Mouse (Mus musculus) macrophage (primary cell): Measurements from ENCODE around the gene Zkscan14. TPM values are rescaled to one million over a fixed set of nuclear protein-coding genes. Genes with fewer than 3 reads are reported as not detected.

Experiments used
- H3K27ac ChIP-seq: fragments of 350-480 bp; formaldehyde crosslinking; 2 replicates; pipeline ENCODE4 v1.9.0; 2021
- H3K36me3 ChIP-seq: fragments of 350-480 bp; formaldehyde crosslinking; 2 replicates; pipeline ENCODE4 v1.9.0; 2021; ENCODE audit errors: inconsistent target
- H3K4me3 ChIP-seq: fragments of 350-480 bp; formaldehyde crosslinking; 2 replicates; pipeline ENCODE4 v1.9.0; 2021; ENCODE audit errors: inconsistent target
- H3K79me2 ChIP-seq: fragments of 350-480 bp; formaldehyde crosslinking; 2 replicates; pipeline ENCODE4 v1.9.0; 2021; ENCODE audit errors: inconsistent target
- WGBS: methylation state at CpG from one replicate; pipeline ENCODE4 v1.1.7; 2026; ENCODE audit warnings: inconsistent platforms; ENCODE audit not compliant: missing documents; 5-methylcytosine and 5-hydroxymethylcytosine counted together
- polyA plus RNA-seq: library from polyadenylated mRNA; stranded (reverse); fragments of 250-400 nt; gene quantifications from 3 replicates; pipeline ENCODE4 v1.2.4, GENCODE M21; 2018; ENCODE audit warnings: inconsistent platforms

Gene Zkscan14
- polyA plus RNA-seq, 1 experiment from 2014 or later: 7.4 TPM

DNA sequence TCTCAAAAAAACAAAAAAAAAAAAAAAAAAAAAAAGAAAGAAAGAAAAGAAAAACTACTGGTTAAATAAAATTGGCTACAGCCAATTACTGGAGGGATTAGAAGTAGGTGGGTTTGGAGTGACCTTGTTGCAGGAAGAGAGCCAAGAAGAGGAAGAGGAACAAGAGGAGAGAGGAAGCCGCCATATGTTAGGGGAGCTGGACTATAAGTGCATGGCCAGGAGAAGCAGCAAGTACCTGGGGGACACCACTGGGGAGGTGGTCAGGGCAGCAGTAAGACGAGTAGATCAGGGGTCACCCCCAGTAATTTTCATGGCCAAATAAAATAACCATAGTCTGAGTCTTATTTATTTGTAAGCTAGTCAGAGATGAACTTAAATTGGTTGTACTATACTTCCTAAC is 16.4 kb downstream of the Zkscan14 start:
- 93% methylated on average over 1 of the region's 2 CpGs for WGBS
- Histone ChIP-seq H3K27ac (no peak overlapping the region), H3K4me3 (no peak overlapping the region), H3K79me2 (peaks cover 63% of the 10 kb centered on the region), H3K36me3 (peaks cover 69% of the 10 kb centered on the region)

- 73% methylated on average over 18 of the region's 18 CpGs for WGBS
- Histone ChIP-seq H3K27ac (peak overlapping the region; percentile 5), H3K79me2 (peaks cover 26% of the 10 kb centered on the region; the same call in 1 of the 2 replicates), H3K36me3 (peaks cover 69% of the 10 kb centered on the region), H3K4me3 (no peak overlapping the region)
These were observed 23.1 kb downstream of the Zkscan14 start for GRCm38 (mm10) chr5:145178461-145178980.

GRCm38 (mm10) chr5:145167306-145167661 is 34.4 kb downstream of the Zkscan14 start:
- peaks cover 15% of the 10 kb centered on the region; the same call in 1 of the 2 replicates for H3K36me3 ChIP-seq
- WGBS: 0% methylated on average over 28 of the region's 28 CpGs

DNA sequence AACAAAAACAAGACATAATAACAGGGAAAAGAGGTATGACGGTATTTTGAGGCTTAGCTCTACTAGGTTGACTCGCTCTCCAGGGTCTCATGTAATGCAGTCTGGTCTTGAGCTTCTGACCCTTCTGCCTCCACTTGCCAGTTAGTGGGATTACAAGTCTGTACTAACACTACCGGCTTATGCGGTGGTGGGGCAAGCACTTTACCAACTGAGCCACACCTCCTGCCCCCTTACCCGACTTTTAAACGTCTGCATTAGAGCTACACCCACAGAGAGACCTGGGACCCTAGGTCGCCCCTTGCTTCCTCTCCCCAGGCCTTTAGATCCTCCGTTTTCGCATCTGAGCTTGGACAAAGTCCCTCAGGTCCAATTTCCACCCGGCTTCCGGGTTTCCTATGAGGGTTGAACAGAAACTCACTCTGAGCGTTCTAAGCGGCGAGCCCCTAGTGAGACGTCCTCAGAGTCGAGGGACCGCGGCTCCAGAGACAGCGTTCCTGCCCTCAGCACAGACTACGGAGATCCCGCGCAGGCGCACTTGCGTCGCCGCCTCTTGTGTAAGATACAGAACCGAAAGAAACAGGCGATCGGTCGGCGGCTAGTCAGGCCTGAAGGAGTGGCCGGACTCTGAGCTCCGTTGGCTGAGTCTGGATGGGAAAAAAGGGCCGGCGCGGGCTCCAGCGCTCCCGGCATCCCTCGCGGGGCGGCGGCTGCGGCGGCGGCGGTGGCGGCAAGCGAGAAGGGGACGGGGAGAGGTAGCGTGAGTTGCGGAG is 34.9 kb downstream of the Zkscan14 start, which contains the start of the genes Ptcd1 and Cpsf4:
Gene Ptcd1 (minus strand): TSS at position 573 of the 770 bp plus-strand sequence.
Gene Cpsf4 (plus strand): TSS at position 678 of the 770 bp plus-strand sequence.
- Histone ChIP-seq H3K27ac (peak within 1 kb of the TSS; percentile 70), H3K4me3 (peak within 1 kb of the TSS; percentile 95), H3K36me3 (peaks cover 14% of the 10 kb centered on the region; the same call in 1 of the 2 replicates), H3K79me2 (peaks cover 79% of the 10 kb centered on the region)
- WGBS: under 1% methylated on average over 51 of the region's 51 CpGs

More at GRCm38 (mm10) chr5:145167306-145167661, 34.4 kb downstream of the Zkscan14 start:
- Histone ChIP-seq H3K79me2 (peaks cover 85% of the 10 kb centered on the region), H3K4me3 (peak overlapping the region; percentile 95), H3K27ac (peak overlapping the region; percentile 46)

GRCm38 (mm10) chr5:145165184-145165583 is 36.5 kb downstream of the Zkscan14 start:
- Histone ChIP-seq H3K4me3 (no peak overlapping the region), H3K27ac (no peak overlapping the region), H3K36me3 (peaks cover 19% of the 10 kb centered on the region; the same call in 1 of the 2 replicates), H3K79me2 (peaks cover 65% of the 10 kb centered on the region)
- 94% methylated on average over 15 of the region's 15 CpGs for WGBS

GRCm38 (mm10) chr5:145164710-145165109 is 37.0 kb downstream of the Zkscan14 start:
- Histone ChIP-seq H3K36me3 (peaks cover 24% of the 10 kb centered on the region; the same call in 1 of the 2 replicates), H3K27ac (no peak overlapping the region), H3K79me2 (peaks cover 60% of the 10 kb centered on the region), H3K4me3 (no peak overlapping the region)
- 77% methylated on average over 3 of the region's 3 CpGs for WGBS

- peaks cover 30% of the 10 kb centered on the region for H3K79me2 ChIP-seq
- WGBS: 94% methylated on average over 12 of the region's 14 CpGs
- H3K36me3 ChIP-seq: peaks cover 50% of the 10 kb centered on the region
- no peak overlapping the region for H3K4me3 ChIP-seq
- H3K27ac ChIP-seq: no peak overlapping the region
These were observed 40.3 kb downstream of the Zkscan14 start for GRCm38 (mm10) chr5:145161361-145161760.

- WGBS: 90% methylated on average over 5 of the region's 5 CpGs
- Histone ChIP-seq H3K36me3 (peaks cover 89% of the 10 kb centered on the region), H3K79me2 (no peaks in the 10 kb centered on the region), H3K4me3 (no peak overlapping the region), H3K27ac (no peak overlapping the region)
These were observed 49.0 kb downstream of the Zkscan14 start for GRCm38 (mm10) chr5:145152690-145153089.

- Histone ChIP-seq H3K36me3 (peaks cover 96% of the 10 kb centered on the region), H3K79me2 (no peaks in the 10 kb centered on the region), H3K27ac (no peak overlapping the region), H3K4me3 (no peak overlapping the region)
- WGBS: 93% methylated on average over 6 of the region's 6 CpGs
These were observed 52.4 kb downstream of the Zkscan14 start for GRCm38 (mm10) chr5:145149294-145149693.

DNA sequence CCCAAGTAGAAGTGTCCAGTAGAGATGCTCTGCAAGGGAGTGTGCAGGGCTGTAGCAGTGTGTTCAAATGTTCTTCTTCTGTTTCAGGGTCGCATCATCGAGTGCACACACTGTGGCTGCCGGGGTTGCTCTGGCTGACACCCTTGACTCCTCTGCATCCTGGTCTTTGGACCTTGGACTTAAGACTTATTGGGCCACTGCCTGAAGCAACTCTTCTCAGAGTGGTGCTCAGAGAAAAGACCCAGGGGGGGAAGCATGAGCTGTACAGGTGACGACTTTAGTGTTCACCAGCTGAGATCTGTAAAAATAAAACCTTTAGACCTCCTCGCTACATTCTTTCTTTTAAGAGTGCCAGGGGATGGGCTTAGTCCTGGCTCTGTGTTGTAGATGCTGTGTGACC is 53.9 kb downstream of the Zkscan14 start:
- peaks cover 98% of the 10 kb centered on the region for H3K36me3 ChIP-seq
- H3K4me3 ChIP-seq: no peak overlapping the region
- H3K79me2 ChIP-seq: peaks cover 12% of the 10 kb centered on the region; the same call in 1 of the 2 replicates
- WGBS: 100% methylated on average over 5 of the region's 5 CpGs
- H3K27ac ChIP-seq: no peak overlapping the region

Other genes starting within 250 kb of the Zkscan14 start
- gene Smurf1, start 236.0 kb downstream of the Zkscan14 start, polyA plus RNA-seq: 11.3 to 16.6 TPM (median 16.6 TPM) in 3 replicates
- gene Gm4871, start 169.1 kb downstream of the Zkscan14 start, polyA plus RNA-seq: not detected in 3 replicates
- gene 1700018F24Rik, start 158.9 kb downstream of the Zkscan14 start, polyA plus RNA-seq: not detected in 3 replicates
- 37.0 to 93.9 TPM (median 74.8 TPM) in 3 replicates for gene Arpc1a, start 118.0 kb downstream of the Zkscan14 start, polyA plus RNA-seq
- not detected in 3 replicates for gene Kpna7, start 117.8 kb downstream of the Zkscan14 start, polyA plus RNA-seq
- gene Arpc1b, start 87.7 kb downstream of the Zkscan14 start, polyA plus RNA-seq: 401 to 795 TPM (median 759 TPM) in 3 replicates
- gene Pdap1, start 61.6 kb downstream of the Zkscan14 start, polyA plus RNA-seq: 39.1 to 134 TPM (median 69.9 TPM) in 3 replicates
- 133 to 160 TPM (median 139 TPM) in 3 replicates for gene Bud31, start 61.5 kb downstream of the Zkscan14 start, polyA plus RNA-seq
- 8.9 to 12.6 TPM (median 9.1 TPM) in 3 replicates for gene Ptcd1, start 34.8 kb downstream of the Zkscan14 start, polyA plus RNA-seq
- 12.2 to 17.6 TPM (median 16.5 TPM) in 3 replicates for gene Cpsf4, start 34.7 kb downstream of the Zkscan14 start, polyA plus RNA-seq
- 102 to 214 TPM (median 189 TPM) in 3 replicates for gene Atp5j2, start 9.8 kb downstream of the Zkscan14 start, polyA plus RNA-seq
- 4.0 to 4.8 TPM (median 4.2 TPM) in 3 replicates for gene Zkscan5, start 2.7 kb upstream of the Zkscan14 start, polyA plus RNA-seq
- gene Zfp655, start 29.8 kb upstream of the Zkscan14 start, polyA plus RNA-seq: 34.3 to 40.2 TPM (median 37.0 TPM) in 3 replicates
- gene Zscan25, start 78.6 kb upstream of the Zkscan14 start, polyA plus RNA-seq: 8.7 to 9.0 TPM (median 8.9 TPM) in 3 replicates
- gene Cyp3a57, start 143.4 kb upstream of the Zkscan14 start, polyA plus RNA-seq: not detected in 3 replicates